ENCODE assay signal across 32 mouse cellular contexts in genomic region chr1:187170361-187170760, GRCm38 (mm10). TPM values are rescaled to one million over a fixed set of nuclear protein-coding genes. Genes with fewer than 3 reads are reported as not detected.
"Had no signal": no experiment of that assay in that cellular context is flagged by ENCODE, and none has a peak within 500 bp of the region (broad histone marks: within the 10 kb centered on the region; RNA-seq: fewer than 3 reads in every experiment).

No protein-coding gene starts in this region.

- DNase-seq: left cerebral cortex, postnatal 4 days; liver; liver, embryonic 13.5 days; liver, postnatal 0 days; lung, adult 18-20 months; lung, embryonic 14.5 days; lung, postnatal 10 days; lung, postnatal 14 days; lung, postnatal 36 days; lung, postnatal 4 days; midbrain, embryonic 14.5 days had no signal

- H3K4me1 ChIP-seq: limb, embryonic 10.5 days; limb, embryonic 12.5 days; limb, embryonic 13.5 days; limb, embryonic 15.5 days; liver, embryonic 12.5 days; liver, embryonic 13.5 days; liver, embryonic 15.5 days; lung, embryonic 15.5 days; megakaryocyte, embryonic 14.5 days; midbrain, embryonic 12.5 days; midbrain, embryonic 13.5 days; midbrain, embryonic 15.5 days had no signal

- H3K4me3 ChIP-seq: left cerebral cortex, adult 2 months; limb, embryonic 10.5 days; limb, embryonic 12.5 days; limb, embryonic 13.5 days; limb, embryonic 15.5 days; liver, embryonic 12.5 days; liver, embryonic 13.5 days; liver, embryonic 15.5 days; lung, embryonic 15.5 days; megakaryocyte, embryonic 14.5 days; midbrain, embryonic 10.5 days; midbrain, embryonic 12.5 days; midbrain, embryonic 13.5 days; midbrain, embryonic 15.5 days; myocyte had no signal

- H3K9me3 ChIP-seq: limb, embryonic 10.5 days; limb, embryonic 12.5 days; limb, embryonic 13.5 days; limb, embryonic 15.5 days; liver, embryonic 12.5 days; liver, embryonic 13.5 days; liver, embryonic 15.5 days; lung, embryonic 15.5 days; midbrain, embryonic 10.5 days; midbrain, embryonic 12.5 days; midbrain, embryonic 13.5 days; midbrain, embryonic 15.5 days had no signal

- H3K27ac ChIP-seq: left cerebral cortex, adult 2 months; limb, embryonic 10.5 days; limb, embryonic 12.5 days; limb, embryonic 13.5 days; limb, embryonic 15.5 days; liver, embryonic 12.5 days; liver, embryonic 13.5 days; liver, embryonic 14.5 days; liver, embryonic 15.5 days; lung, embryonic 15.5 days; macrophage; midbrain, embryonic 10.5 days; midbrain, embryonic 12.5 days; midbrain, embryonic 13.5 days; midbrain, embryonic 15.5 days had no signal

- H3K9ac ChIP-seq: limb, embryonic 12.5 days; limb, embryonic 13.5 days; limb, embryonic 15.5 days; liver, embryonic 12.5 days; liver, embryonic 13.5 days; liver, embryonic 14.5 days; liver, embryonic 15.5 days; liver, postnatal 0 days; lung, embryonic 14.5 days; lung, embryonic 15.5 days; midbrain, embryonic 12.5 days; midbrain, embryonic 13.5 days; midbrain, embryonic 15.5 days had no signal

- H3K27me3 ChIP-seq: limb, embryonic 12.5 days; limb, embryonic 13.5 days; limb, embryonic 15.5 days; liver, embryonic 12.5 days; liver, embryonic 13.5 days; liver, embryonic 15.5 days; lung, embryonic 15.5 days; megakaryocyte, embryonic 14.5 days; midbrain, embryonic 12.5 days; midbrain, embryonic 13.5 days; midbrain, embryonic 15.5 days had no signal

- H3K36me3 ChIP-seq: limb, embryonic 10.5 days; limb, embryonic 12.5 days; limb, embryonic 13.5 days; limb, embryonic 15.5 days; liver, embryonic 12.5 days; liver, embryonic 13.5 days; liver, embryonic 15.5 days; lung, embryonic 15.5 days; midbrain, embryonic 10.5 days; midbrain, embryonic 12.5 days; midbrain, embryonic 13.5 days; midbrain, embryonic 15.5 days had no signal

- ATAC-seq: liver, embryonic 12.5 days; liver, postnatal 0 days; lung, postnatal 0 days; midbrain, embryonic 13.5 days; midbrain, embryonic 15.5 days; midbrain, embryonic 16.5 days had no signal

RNA-seq across cellular contexts. Expression of gene Spata17, which starts 44.9 kb away (rescaled TPM):
- total RNA-seq: megakaryocyte, adult 5-6 weeks; monocyte, adult 5-6 weeks had no signal
- polyA plus RNA-seq: liver, adult 2 months; macrophage had no signal
